Mouse (Mus musculus): ENCODE results near the gene Castor2. TPM values are rescaled to one million over a fixed set of nuclear protein-coding genes. Genes with fewer than 3 reads are reported as not detected.

Gene Castor2
- polyA plus RNA-seq, 1 experiment from 2014 or later, result 22.8 TPM

GRCm38 (mm10) chr5:134169231-134169630 is 69.7 kb downstream of the Castor2 start:
- Histone ChIP-seq H3K4me1 (0 out of 2 replicates have a peak, but pooled peaks cover 3% of the 10 kb centered on the region), H3K27me3 (replicated peaks) (no peaks in the 10 kb centered on the region), H3K4me3 (replicated peaks) (no peak overlapping the region), H3K27ac (replicated peaks) (no peak overlapping the region), H3K9me3 (replicated peaks) (no peaks in the 10 kb centered on the region), H3K4me2 (no peak overlapping the region), H3K9ac (replicated peaks) (no peak overlapping the region), H3K36me3 (peaks cover 20% of the 10 kb centered on the region)
- ATAC-seq (ENCODE audit: low FRiP score), result no peak
- 94% methylated on average over 10 of the region's 10 CpGs for WGBS

- 96% methylated on average over 8 of the region's 8 CpGs for WGBS
- Histone ChIP-seq H3K4me2 (no peak overlapping the region), H3K9me3 (replicated peaks) (no peaks in the 10 kb centered on the region), H3K27me3 (replicated peaks) (no peaks in the 10 kb centered on the region), H3K27ac (replicated peaks) (no peak overlapping the region), H3K9ac (replicated peaks) (no peak overlapping the region), H3K4me1 (peaks cover 6% of the 10 kb centered on the region), H3K4me3 (replicated peaks) (no peak overlapping the region), H3K36me3 (peaks cover 20% of the 10 kb centered on the region)
- ATAC-seq (ENCODE audit: low FRiP score), result no peak
Measured at GRCm38 (mm10) chr5:134170167-134170566, 70.7 kb downstream of the Castor2 start.

GRCm38 (mm10) chr5:134173206-134173605 is 73.7 kb downstream of the Castor2 start:
- H3K4me1 ChIP-seq, result peaks cover 21% of the 10 kb centered on the region
- H3K4me2 ChIP-seq, result no peak overlapping the region
- no peaks in the 10 kb centered on the region for H3K27me3 ChIP-seq (replicated peaks)
- 40% methylated on average over 4 of the region's 4 CpGs for WGBS
- H3K4me3 ChIP-seq (replicated peaks), result no peak overlapping the region
- H3K36me3 ChIP-seq, result peaks cover 10% of the 10 kb centered on the region
- no peak overlapping the region for H3K9ac ChIP-seq (replicated peaks)
- no peaks in the 10 kb centered on the region for H3K9me3 ChIP-seq (replicated peaks)
- ATAC-seq (ENCODE audit: low FRiP score), result no peak
- no peak overlapping the region for H3K27ac ChIP-seq (replicated peaks)

GRCm38 (mm10) chr5:134175696-134176095 is 76.2 kb downstream of the Castor2 start:
- Histone ChIP-seq H3K36me3 (peaks cover 5% of the 10 kb centered on the region; the same call in 1 of the 2 replicates), H3K27ac (replicated peaks) (peak overlapping the region; percentile 81), H3K4me2 (peak overlapping the region; percentile 87), H3K27me3 (replicated peaks) (no peaks in the 10 kb centered on the region), H3K4me1 (peaks cover 25% of the 10 kb centered on the region), H3K9ac (replicated peaks) (peak overlapping the region; percentile 68), H3K9me3 (replicated peaks) (no peaks in the 10 kb centered on the region), H3K4me3 (replicated peaks) (peak overlapping the region; percentile 71)
- WGBS, result 9% methylated on average over 10 of the region's 10 CpGs
- peak; percentile 15; the same call in 1 of the 2 replicates for ATAC-seq (ENCODE audit: low FRiP score)

- peak within 1 kb of the TSS; percentile 81 for H3K27ac ChIP-seq (replicated peaks)
- H3K4me1 ChIP-seq, result peaks cover 28% of the 10 kb centered on the region
- WGBS, result under 1% methylated on average over 70 of the region's 72 CpGs
- H3K4me2 ChIP-seq, result peak within 1 kb of the TSS; percentile 87
- H3K36me3 ChIP-seq, result peaks cover 3% of the 10 kb centered on the region; the same call in 1 of the 2 replicates
- H3K27me3 ChIP-seq (replicated peaks), result no peaks in the 10 kb centered on the region
- ATAC-seq (ENCODE audit: low FRiP score), result peak; percentile 90
- H3K4me3 ChIP-seq (replicated peaks), result peak within 1 kb of the TSS; percentile 71
- H3K9me3 ChIP-seq (replicated peaks), result no peaks in the 10 kb centered on the region
- H3K9ac ChIP-seq (replicated peaks), result peak within 1 kb of the TSS; percentile 68
Measured at GRCm38 (mm10) chr5:134176169-134176881, 76.8 kb downstream of the Castor2 start, which contains the start of gene Rcc1l. Gene Rcc1l (minus strand): TSS chr5:134176774.

- Histone ChIP-seq H3K4me1 (peaks cover 47% of the 10 kb centered on the region), H3K27me3 (replicated peaks) (no peaks in the 10 kb centered on the region), H3K9me3 (replicated peaks) (no peaks in the 10 kb centered on the region), H3K27ac (replicated peaks) (no peak overlapping the region), H3K4me2 (no peak overlapping the region), H3K9ac (replicated peaks) (no peak overlapping the region), H3K4me3 (replicated peaks) (no peak overlapping the region), H3K36me3 (no peaks in the 10 kb centered on the region)
- ATAC-seq (ENCODE audit: low FRiP score), result no peak
- WGBS, result 81% methylated on average over 7 of the region's 7 CpGs
Measured at GRCm38 (mm10) chr5:134178536-134178935, 79.0 kb downstream of the Castor2 start.

- Histone ChIP-seq H3K4me1 (peaks cover 45% of the 10 kb centered on the region), H3K27me3 (replicated peaks) (no peaks in the 10 kb centered on the region), H3K9ac (replicated peaks) (no peak overlapping the region), H3K36me3 (no peaks in the 10 kb centered on the region), H3K4me3 (replicated peaks) (no peak overlapping the region), H3K9me3 (replicated peaks) (no peaks in the 10 kb centered on the region), H3K4me2 (no peak overlapping the region), H3K27ac (replicated peaks) (no peak overlapping the region)
- no peak for ATAC-seq (ENCODE audit: low FRiP score)
- WGBS, result 22% methylated on average over 7 of the region's 7 CpGs
Measured at GRCm38 (mm10) chr5:134179871-134180270, 80.4 kb downstream of the Castor2 start.

GRCm38 (mm10) chr5:134182172-134182571 is 82.7 kb downstream of the Castor2 start:
- H3K27me3 ChIP-seq (replicated peaks), result no peaks in the 10 kb centered on the region
- 0 out of 2 replicates have a peak overlapping the region, but pooled peaks have one; percentile 2 for H3K27ac ChIP-seq (replicated peaks)
- H3K4me3 ChIP-seq (replicated peaks), result no peak overlapping the region
- H3K4me1 ChIP-seq, result peaks cover 29% of the 10 kb centered on the region
- no peaks in the 10 kb centered on the region for H3K9me3 ChIP-seq (replicated peaks)
- H3K36me3 ChIP-seq, result no peaks in the 10 kb centered on the region
- no peak overlapping the region; the same call in 1 of the 2 replicates for H3K9ac ChIP-seq (replicated peaks)
- 63% methylated on average over 3 of the region's 3 CpGs for WGBS
- ATAC-seq (ENCODE audit: low FRiP score), result no peak
- no peak overlapping the region for H3K4me2 ChIP-seq

- 0 out of 2 replicates have a peak overlapping the region, but pooled peaks have one; percentile 2 for H3K27ac ChIP-seq (replicated peaks)
- H3K9ac ChIP-seq (replicated peaks), result peak overlapping the region; percentile 84
- H3K4me1 ChIP-seq, result peaks cover 27% of the 10 kb centered on the region
- H3K27me3 ChIP-seq (replicated peaks), result no peaks in the 10 kb centered on the region
- peak overlapping the region; percentile 83 for H3K4me2 ChIP-seq
- no peaks in the 10 kb centered on the region for H3K36me3 ChIP-seq
- H3K4me3 ChIP-seq (replicated peaks), result peak overlapping the region; percentile 78; the same call in 1 of the 2 replicates
- no peaks in the 10 kb centered on the region for H3K9me3 ChIP-seq (replicated peaks)
- 52% methylated on average over 4 of the region's 4 CpGs for WGBS
- ATAC-seq (ENCODE audit: low FRiP score), result no peak
Measured at GRCm38 (mm10) chr5:134182735-134183134, 83.2 kb downstream of the Castor2 start.

GRCm38 (mm10) chr5:134183162-134183561 is 83.7 kb downstream of the Castor2 start:
- no peak for ATAC-seq (ENCODE audit: low FRiP score)

GRCm38 (mm10) chr5:134183880-134184808 is 84.6 kb downstream of the Castor2 start, which contains the start of gene Gtf2ird2:
Gene Gtf2ird2 (plus strand): TSS chr5:134184019.
- Histone ChIP-seq H3K4me3 (replicated peaks) (peak within 1 kb of the TSS; percentile 78), H3K9me3 (replicated peaks) (no peaks in the 10 kb centered on the region), H3K36me3 (no peaks in the 10 kb centered on the region), H3K9ac (replicated peaks) (peak within 1 kb of the TSS; percentile 84), H3K27ac (replicated peaks) (peak within 1 kb of the TSS; percentile 97), H3K4me1 (peaks cover 27% of the 10 kb centered on the region), H3K27me3 (replicated peaks) (no peaks in the 10 kb centered on the region), H3K4me2 (peak within 1 kb of the TSS; percentile 83)
- WGBS, result under 1% methylated on average over 92 of the region's 92 CpGs
- ATAC-seq (ENCODE audit: low FRiP score), result peak; percentile 97

More at GRCm38 (mm10) chr5:134183162-134183561, 83.7 kb downstream of the Castor2 start:
- peak overlapping the region; percentile 97; the same call in 1 of the 2 replicates for H3K27ac ChIP-seq (replicated peaks)
- peak overlapping the region; percentile 78 for H3K4me3 ChIP-seq (replicated peaks)
- H3K4me1 ChIP-seq, result peaks cover 27% of the 10 kb centered on the region
- H3K36me3 ChIP-seq, result no peaks in the 10 kb centered on the region
- H3K4me2 ChIP-seq, result peak overlapping the region; percentile 83
- 58% methylated on average over 7 of the region's 7 CpGs for WGBS
- H3K9me3 ChIP-seq (replicated peaks), result no peaks in the 10 kb centered on the region
- H3K27me3 ChIP-seq (replicated peaks), result no peaks in the 10 kb centered on the region
- peak overlapping the region; percentile 84 for H3K9ac ChIP-seq (replicated peaks)

All from neural tube, embryonic 15.5 days (tissue).